Mouse (Mus musculus) heart, adult 2 months (tissue): ENCODE measurements around the gene Ednrb. TPM values are rescaled to one million over a fixed set of nuclear protein-coding genes. Genes with fewer than 3 reads are reported as not detected.

Source experiments
- DNase-seq, 2 experiments: peaks; one replicate each; pipeline ENCODE4 v3.0.0; 2021
- H3K27ac ChIP-seq: fragments of 200-600 bp; 2 replicates; pipeline ENCODE4 v1.8.1; 2022
- H3K27me3 ChIP-seq: fragments of 200-500 bp; 2 replicates; pipeline ENCODE4 v1.6.1; 2012; ENCODE audit warnings: mild to moderate bottlenecking, low read length, inconsistent platforms, mixed read lengths; ENCODE audit not compliant: control insufficient read depth, insufficient read depth
- H3K36me3 ChIP-seq: fragments of 200-500 bp; 2 replicates; pipeline ENCODE4 v1.6.1; 2012; ENCODE audit warnings: low read length, inconsistent platforms; ENCODE audit not compliant: control insufficient read depth, insufficient read depth
- H3K4me1 ChIP-seq: fragments of 200-500 bp; 2 replicates; pipeline ENCODE4 v1.6.1; 2011; ENCODE audit warnings: low read length; ENCODE audit not compliant: control insufficient read depth, insufficient read depth
- H3K4me3 ChIP-seq: fragments of 200-600 bp; 2 replicates; pipeline ENCODE4 v1.8.1; 2022
- H3K79me2 ChIP-seq: fragments of 200-500 bp; replicated peaks from 2 replicates; pipeline ENCODE4 v1.6.1; 2012; ENCODE audit warnings: mild to moderate bottlenecking, inconsistent platforms, low read length, moderate library complexity, mixed read lengths; ENCODE audit not compliant: control insufficient read depth, insufficient read depth
- H3K9ac ChIP-seq: fragments of 200-500 bp; 2 replicates; pipeline ENCODE4 v1.6.1; 2012; ENCODE audit warnings: low read depth, mild to moderate bottlenecking, control low read depth, inconsistent platforms, low read length, mixed read lengths
- CTCF ChIP-seq: fragments of 200-600 bp; IDR thresholded peaks from 2 replicates; pipeline ENCODE4 v1.8.1; 2022; ENCODE audit warnings: antibody characterized with exemption, mild to moderate bottlenecking, moderate library complexity
- EP300 ChIP-seq: fragments of 200-500 bp; IDR thresholded peaks from 2 replicates; pipeline ENCODE4 v1.6.1; 2011; ENCODE audit warnings: low read depth, low read length, control low read depth; ENCODE audit not compliant: insufficient read depth
- POLR2A ChIP-seq: fragments of 200-500 bp; IDR thresholded peaks from 2 replicates; pipeline ENCODE4 v1.6.1; 2011; ENCODE audit warnings: mild to moderate bottlenecking, low read depth, low read length, control low read depth; ENCODE audit not compliant: insufficient read depth
- WGBS: fragments of 180-500 bp; shearing (Covaris S2); methylation state at CpG from one replicate; pipeline ENCODE4 v1.1.7; 2018; 5-methylcytosine and 5-hydroxymethylcytosine counted together
- intact Hi-C: fragments of 180-260 bp; cut with DNase I; formaldehyde crosslinking; loops from one replicate; pipeline ENCODE4 v1.15.1; 2025
- polyA plus RNA-seq: library from polyadenylated mRNA; depleted of rRNA; stranded (reverse); fragments of >200 nt; gene quantifications from 2 replicates; pipeline ENCODE4 v1.2.3, GENCODE M21; 2012
- total RNA-seq, 2 experiments: library from RNA; stranded (reverse); gene quantifications; 2 replicates each; pipeline ENCODE4 v1.2.3; 2021

Ednrb gene
- total and polyA plus RNA-seq, 3 experiments: 8.0 to 18.6 (median 16.3) TPM

DNA sequence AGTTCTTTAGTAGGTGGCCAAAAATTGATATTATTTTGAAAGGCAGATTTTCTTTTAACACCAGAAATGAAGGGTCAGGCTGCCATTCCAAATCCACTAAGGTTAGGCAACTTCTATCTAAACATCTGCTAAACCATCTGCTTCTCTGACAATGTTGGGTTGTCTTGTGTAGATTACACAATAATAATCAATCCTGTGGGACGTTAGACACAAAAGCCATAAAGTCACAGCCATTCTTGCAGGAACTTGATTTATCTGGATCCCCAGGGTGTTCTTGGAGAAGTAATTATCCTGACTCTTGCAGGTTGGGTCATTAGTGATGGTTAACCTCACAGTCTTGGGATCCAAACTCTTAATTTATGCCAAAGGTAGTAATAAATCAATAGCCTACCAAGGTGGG, 21.6 kb downstream of the Ednrb start:
- H3K36me3 ChIP-seq: no peaks in the 10 kb centered on the region
- no peak overlapping the region for H3K4me3 ChIP-seq
- no peak overlapping the region for H3K9ac ChIP-seq
- H3K27me3 ChIP-seq: no peaks in the 10 kb centered on the region
- no peak for TF ChIP-seq POLR2A
- TF ChIP-seq EP300: no peak
- TF ChIP-seq CTCF: no peak
- H3K79me2 ChIP-seq: no peaks in the 10 kb centered on the region
- DNase-seq: no peak
- WGBS: 49% methylated on average over 1 of the region's 1 CpGs
- H3K4me1 ChIP-seq: no peaks in the 10 kb centered on the region; the same call in 1 of the 2 replicates
- intact Hi-C loops: no loop called here
- H3K27ac ChIP-seq: no peak overlapping the region

DNA sequence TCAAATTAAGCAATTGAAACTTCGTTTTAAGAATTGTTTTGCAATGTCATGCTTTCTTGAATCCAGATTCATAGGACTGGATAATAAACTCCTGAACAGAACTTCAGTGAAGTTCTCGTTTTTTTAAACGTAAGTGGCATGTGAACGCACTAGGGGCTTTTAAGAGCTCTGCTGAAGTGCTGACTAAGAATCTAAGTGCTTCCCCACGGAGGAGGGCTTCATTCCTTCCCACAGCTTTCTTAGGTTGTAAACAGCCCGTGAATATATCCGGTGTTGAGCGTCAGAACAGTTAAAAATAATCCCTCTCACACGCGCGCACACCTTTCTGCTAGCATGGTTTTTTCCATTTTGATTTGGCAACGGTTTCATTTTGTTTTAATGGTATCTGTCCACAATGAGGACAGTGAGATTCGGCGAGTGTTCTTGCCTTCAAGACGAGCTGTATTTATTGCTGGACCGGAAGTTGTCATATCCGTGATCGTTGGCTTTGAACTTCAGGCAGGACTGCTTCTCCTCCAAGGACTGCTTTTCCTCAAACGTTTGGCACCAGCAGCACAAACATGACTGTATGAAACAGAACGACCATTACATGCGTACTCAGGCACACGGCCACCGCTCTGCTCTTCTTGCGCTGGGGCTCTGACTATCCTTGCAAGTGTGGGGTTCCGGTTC, 27.4 kb downstream of the Ednrb start:
- intact Hi-C loops: loop anchor here (1.0 to 10.0 kb wide), 3 partner anchors 27 to 211 kb away; no protein-coding TSS in a partner anchor
- TF ChIP-seq POLR2A: peak; percentile 53; the same call in 1 of the 2 replicates
- TF ChIP-seq CTCF: no peak
- peak; percentile 79 for TF ChIP-seq EP300
- peaks cover 20% of the 10 kb centered on the region for H3K36me3 ChIP-seq
- peak overlapping the region; percentile 22 for H3K4me3 ChIP-seq
- H3K4me1 ChIP-seq: peaks cover 8% of the 10 kb centered on the region
- peak overlapping the region; percentile 88 for H3K27ac ChIP-seq
- no peaks in the 10 kb centered on the region for H3K27me3 ChIP-seq
- H3K79me2 ChIP-seq: no peaks in the 10 kb centered on the region
- DNase-seq: peak; percentile 39 to 50
- no peak overlapping the region for H3K9ac ChIP-seq
- WGBS: 31% methylated on average over 25 of the region's 25 CpGs

DNA sequence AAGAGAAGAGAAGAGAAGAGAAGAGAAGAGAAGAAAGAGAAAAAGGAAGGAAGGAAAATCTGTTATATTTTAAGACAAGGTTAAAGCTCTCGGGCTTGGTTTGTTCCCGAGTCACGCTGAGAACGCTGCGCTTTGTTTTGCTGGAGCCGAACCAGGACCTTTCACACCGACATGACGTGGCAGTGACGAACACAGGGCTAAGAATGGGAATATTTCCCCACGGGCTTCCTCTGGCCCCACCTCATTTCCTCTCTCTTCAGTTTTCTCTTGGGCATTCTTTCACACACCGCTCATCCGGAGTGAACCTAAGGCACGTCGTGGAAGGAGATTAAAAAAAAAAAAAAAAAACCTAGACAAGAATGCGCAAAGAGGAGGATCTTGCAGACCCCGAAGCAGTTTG, 28.7 kb downstream of the Ednrb start:
- intact Hi-C loops: loop anchor here (5.0 to 10.0 kb wide), 2 partner anchors 71 to 212 kb away; no protein-coding TSS in a partner anchor
- Histone ChIP-seq H3K79me2 (no peaks in the 10 kb centered on the region), H3K4me3 (peak overlapping the region; percentile 22), H3K9ac (peak overlapping the region; percentile 63; the same call in 1 of the 2 replicates), H3K36me3 (peaks cover 20% of the 10 kb centered on the region), H3K4me1 (peaks cover 8% of the 10 kb centered on the region), H3K27me3 (no peaks in the 10 kb centered on the region), H3K27ac (peak overlapping the region; percentile 88)
- WGBS: 21% methylated on average over 16 of the region's 16 CpGs
- TF ChIP-seq POLR2A: 0 out of 2 replicates have a peak, but pooled peaks have one; percentile 39
- peak; percentile 96 for TF ChIP-seq EP300
- TF ChIP-seq CTCF: no peak
- DNase-seq: peak; percentile 78 to 82

DNA sequence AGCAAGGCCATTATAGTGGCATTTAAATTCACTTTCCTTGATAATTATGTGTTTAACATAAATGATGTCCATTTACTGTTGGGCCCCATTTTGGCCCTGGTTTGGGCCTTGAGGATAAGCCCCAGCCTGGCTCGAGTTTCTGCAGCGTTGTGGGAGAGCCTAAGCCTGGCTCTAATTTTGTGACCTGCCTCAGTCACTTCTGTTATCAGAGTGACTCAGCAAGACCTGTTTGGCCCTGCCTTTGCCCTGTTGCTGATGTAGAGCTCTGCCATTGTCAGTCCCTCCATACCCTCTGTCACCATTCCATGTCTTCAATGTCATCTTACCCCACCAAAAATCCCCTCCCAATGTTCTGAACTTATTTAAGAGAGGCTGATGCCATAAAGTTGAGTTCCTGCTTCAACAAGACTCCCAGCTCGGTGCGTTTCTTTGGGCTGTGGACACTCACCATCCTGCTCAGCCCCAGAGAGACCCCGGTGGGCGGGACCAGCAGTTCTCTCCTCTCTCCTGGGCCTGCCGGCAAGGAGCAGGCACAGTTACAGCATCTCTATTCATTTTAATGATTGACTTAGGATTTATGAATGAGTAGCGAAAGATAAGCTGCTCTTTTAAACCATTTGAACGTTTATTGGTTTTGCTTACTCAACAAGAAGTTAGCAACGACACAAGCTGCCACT, 30.0 kb downstream of the Ednrb start:
- no peak overlapping the region for H3K9ac ChIP-seq
- intact Hi-C loops: loop anchor here (10.0 kb wide), 1 partner anchor 69 kb away; no protein-coding TSS in a partner anchor

DNA sequence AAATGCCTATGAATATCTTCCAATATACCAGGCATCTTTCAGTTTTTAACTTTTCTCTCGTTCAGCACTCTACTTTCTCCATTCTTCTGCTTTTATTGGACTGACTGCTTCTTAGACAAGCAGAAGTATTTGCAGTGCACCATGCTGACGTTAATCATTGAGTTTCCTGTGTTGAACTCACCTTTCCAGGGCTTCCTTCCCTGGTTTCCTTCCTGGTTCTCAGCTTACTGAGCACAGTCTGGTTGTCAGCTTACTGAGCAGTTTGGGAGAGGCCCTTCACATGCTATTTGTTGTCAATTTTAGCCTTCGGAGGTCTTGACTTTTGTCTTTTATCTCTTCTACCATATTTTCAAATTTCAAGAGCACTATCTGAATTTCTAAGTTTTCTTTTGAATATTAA, 31.0 kb downstream of the Ednrb start:
- Histone ChIP-seq H3K27me3 (no peaks in the 10 kb centered on the region), H3K9ac (no peak overlapping the region), H3K27ac (peak overlapping the region; percentile 88), H3K36me3 (peaks cover 20% of the 10 kb centered on the region), H3K4me1 (peaks cover 8% of the 10 kb centered on the region), H3K79me2 (no peaks in the 10 kb centered on the region), H3K4me3 (no peak overlapping the region)
- WGBS: 48% methylated on average over 3 of the region's 3 CpGs
- intact Hi-C loops: loop anchor here (2.0 to 10.0 kb wide), 2 partner anchors 28 to 68 kb away; no protein-coding TSS in a partner anchor
- no peak for DNase-seq
- TF ChIP-seq EP300 (no peak), POLR2A (peak; percentile 31; the same call in 1 of the 2 replicates), CTCF (no peak)

More for the DNA sequence above, 30.0 kb downstream of the Ednrb start:
- TF ChIP-seq EP300 (no peak), CTCF (no peak), POLR2A (no peak)
- DNase-seq: no peak
- Histone ChIP-seq H3K36me3 (peaks cover 20% of the 10 kb centered on the region), H3K27ac (peak overlapping the region; percentile 88), H3K79me2 (no peaks in the 10 kb centered on the region), H3K4me1 (peaks cover 8% of the 10 kb centered on the region), H3K27me3 (no peaks in the 10 kb centered on the region), H3K4me3 (no peak overlapping the region)
- 62% methylated on average over 10 of the region's 10 CpGs for WGBS

DNA sequence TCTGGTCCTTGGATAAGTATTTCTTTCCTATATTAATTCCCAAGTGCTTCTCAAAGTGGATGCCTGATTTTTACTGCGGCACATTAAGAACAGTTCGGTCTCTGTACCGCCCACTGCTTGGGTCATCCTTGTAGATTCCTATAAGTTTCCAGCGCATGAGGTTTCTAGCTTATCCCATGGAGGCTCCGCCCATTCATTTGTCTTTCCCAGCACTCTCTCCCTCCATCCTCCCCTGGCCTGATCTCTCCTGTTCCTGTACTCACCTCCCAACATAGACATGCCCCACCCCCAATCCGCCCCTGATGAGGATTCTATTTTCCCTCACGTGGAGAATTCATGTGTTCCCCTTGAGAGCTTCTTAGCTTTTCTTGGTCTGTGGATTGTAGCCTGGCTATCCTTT, 32.9 kb downstream of the Ednrb start:
- intact Hi-C loops: loop anchor here (10.0 kb wide), 1 partner anchor 66 kb away; no protein-coding TSS in a partner anchor
- Histone ChIP-seq H3K27ac (no peak overlapping the region), H3K79me2 (no peaks in the 10 kb centered on the region), H3K4me3 (no peak overlapping the region), H3K36me3 (peaks cover 20% of the 10 kb centered on the region), H3K9ac (no peak overlapping the region), H3K4me1 (peaks cover 8% of the 10 kb centered on the region), H3K27me3 (no peaks in the 10 kb centered on the region)
- DNase-seq: no peak
- WGBS: 81% methylated on average over 7 of the region's 7 CpGs
- TF ChIP-seq POLR2A (no peak), EP300 (no peak), CTCF (no peak)
